Mouse (Mus musculus): Measurements from ENCODE around the gene Tjp3.

DNA sequence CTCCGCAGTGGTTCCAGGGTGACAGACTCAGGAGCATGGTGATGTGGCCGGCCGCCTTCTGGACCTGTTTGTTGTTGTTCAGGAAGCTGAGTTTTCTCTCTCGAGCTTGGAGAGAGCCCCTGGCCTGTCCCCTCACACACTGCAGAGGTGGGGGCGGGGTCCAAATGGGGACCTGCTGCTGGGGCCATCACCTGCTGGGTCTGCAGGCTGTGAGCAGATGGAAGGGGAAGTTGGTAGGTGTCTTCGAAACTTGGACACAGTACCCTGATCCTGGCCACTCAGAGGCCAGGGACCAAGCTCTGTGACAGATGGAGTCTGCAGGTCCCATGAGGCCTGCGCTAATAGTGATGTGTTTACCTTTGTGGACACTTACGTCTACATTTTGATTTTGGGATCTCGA is 9.9 kb upstream of the Tjp3 start:
- TF ChIP-seq CTCF (IDR thresholded peaks at IDR 0.05; ENCODE audit: extremely low read depth, insufficient read length, insufficient replicate concordance, low read depth, low read length) (no peak), POLR2A (IDR thresholded peaks at IDR 0.05; ENCODE audit: low read depth, low read length) (no peak)

Data from small intestine, adult 2 months (tissue).